Mouse (Mus musculus): ENCODE data around the gene Ncor2. TPM values are rescaled to one million over a fixed set of nuclear protein-coding genes. Genes with fewer than 3 reads are reported as not detected.

Gene Ncor2
- polyA plus RNA-seq, 1 experiment from 2014 or later = 11.1 TPM

GRCm38 (mm10) chr5:125136296-125136995 is 42.6 kb downstream of the Ncor2 start:
- DNase-seq (ENCODE audit: low spot score) (no peak), ATAC-seq (ENCODE audit: low FRiP score, low TSS enrichment) (no peak)
- Histone ChIP-seq H3K9ac (ENCODE audit: low read length) (no peak overlapping the region), H3K4me2 (replicated peaks; ENCODE audit: low read depth) (no peak overlapping the region), H3K9me3 (ENCODE audit: control insufficient read depth, low read length) (no peaks in the 10 kb centered on the region), H3K4me1 (replicated peaks; ENCODE audit: control insufficient read depth, insufficient read depth) (peaks cover 23% of the 10 kb centered on the region), H3K27me3 (ENCODE audit: control insufficient read depth, insufficient read depth, low read length) (no peaks in the 10 kb centered on the region), H3K36me3 (ENCODE audit: control insufficient read depth, insufficient read depth, low read length) (no peaks in the 10 kb centered on the region), H3K4me3 (ENCODE audit: low read depth, low read length) (no peak overlapping the region), H3K27ac (replicated peaks) (no peak overlapping the region)
- no peak for TF ChIP-seq CTCF (IDR thresholded peaks at IDR 0.05; ENCODE audit: low read depth)
- no peak for TF ChIP-seq EP300 (optimal IDR thresholded peaks at IDR 0.05)
- 43% methylated on average over 5 of the region's 5 CpGs for whole genome bisulfite sequencing

GRCm38 (mm10) chr5:125134795-125135468 is 44.1 kb downstream of the Ncor2 start:
- Histone ChIP-seq H3K4me3 (ENCODE audit: low read depth, low read length) (no peak overlapping the region), H3K4me1 (replicated peaks; ENCODE audit: control insufficient read depth, insufficient read depth) (peaks cover 17% of the 10 kb centered on the region), H3K9ac (ENCODE audit: low read length) (peak overlapping the region; percentile 23; the same call in 1 of the 2 replicates), H3K4me2 (replicated peaks; ENCODE audit: low read depth) (no peak overlapping the region; the same call in 1 of the 2 replicates), H3K36me3 (ENCODE audit: control insufficient read depth, insufficient read depth, low read length) (no peaks in the 10 kb centered on the region), H3K27ac (replicated peaks) (peak overlapping the region; percentile 80), H3K9me3 (ENCODE audit: control insufficient read depth, low read length) (no peaks in the 10 kb centered on the region), H3K27me3 (ENCODE audit: control insufficient read depth, insufficient read depth, low read length) (no peaks in the 10 kb centered on the region)
- 22% methylated on average over 11 of the region's 11 CpGs for WGBS
- DNase-seq (ENCODE audit: low spot score) (peak; percentile 86), ATAC-seq (ENCODE audit: low FRiP score, low TSS enrichment) (peak; percentile 90)
- TF ChIP-seq EP300 (optimal IDR thresholded peaks at IDR 0.05) (no peak), CTCF (IDR thresholded peaks at IDR 0.05; ENCODE audit: low read depth) (no peak; the same call in 1 of the 2 replicates)

GRCm38 (mm10) chr5:125134391-125134790 is 44.6 kb downstream of the Ncor2 start:
- TF ChIP-seq CTCF (IDR thresholded peaks at IDR 0.05; ENCODE audit: low read depth) = no peak
- TF ChIP-seq EP300 (optimal IDR thresholded peaks at IDR 0.05) = no peak
- Histone ChIP-seq H3K27me3 (ENCODE audit: control insufficient read depth, insufficient read depth, low read length) (no peaks in the 10 kb centered on the region), H3K4me1 (replicated peaks; ENCODE audit: control insufficient read depth, insufficient read depth) (peaks cover 14% of the 10 kb centered on the region), H3K9me3 (ENCODE audit: control insufficient read depth, low read length) (no peaks in the 10 kb centered on the region), H3K9ac (ENCODE audit: low read length) (peak overlapping the region; percentile 23; the same call in 1 of the 2 replicates), H3K36me3 (ENCODE audit: control insufficient read depth, insufficient read depth, low read length) (no peaks in the 10 kb centered on the region), H3K4me2 (replicated peaks; ENCODE audit: low read depth) (no peak overlapping the region; the same call in 1 of the 2 replicates), H3K4me3 (ENCODE audit: low read depth, low read length) (no peak overlapping the region), H3K27ac (replicated peaks) (peak overlapping the region; percentile 80)
- DNase-seq (ENCODE audit: low spot score) = peak; percentile 72
- 30% methylated on average over 6 of the region's 7 CpGs for WGBS
- peak; percentile 52 for ATAC-seq (ENCODE audit: low FRiP score, low TSS enrichment)

- ATAC-seq (ENCODE audit: low FRiP score, low TSS enrichment) = no peak
- H3K27me3 ChIP-seq (ENCODE audit: control insufficient read depth, insufficient read depth, low read length) = no peaks in the 10 kb centered on the region
- no peak for DNase-seq (ENCODE audit: low spot score)
- peaks cover 14% of the 10 kb centered on the region for H3K4me1 ChIP-seq (replicated peaks; ENCODE audit: control insufficient read depth, insufficient read depth)
- 55% methylated on average over 4 of the region's 4 CpGs for WGBS
- no peak overlapping the region for H3K9ac ChIP-seq (ENCODE audit: low read length)
- no peak overlapping the region for H3K4me3 ChIP-seq (ENCODE audit: low read depth, low read length)
- TF ChIP-seq EP300 (optimal IDR thresholded peaks at IDR 0.05) (no peak), CTCF (IDR thresholded peaks at IDR 0.05; ENCODE audit: low read depth) (no peak)
- H3K9me3 ChIP-seq (ENCODE audit: control insufficient read depth, low read length) = no peaks in the 10 kb centered on the region
- no peak overlapping the region; the same call in 1 of the 2 replicates for H3K27ac ChIP-seq (replicated peaks)
- H3K36me3 ChIP-seq (ENCODE audit: control insufficient read depth, insufficient read depth, low read length) = no peaks in the 10 kb centered on the region
- H3K4me2 ChIP-seq (replicated peaks; ENCODE audit: low read depth) = no peak overlapping the region
Observed at GRCm38 (mm10) chr5:125133651-125134050, 45.4 kb downstream of the Ncor2 start.

GRCm38 (mm10) chr5:125132566-125133260 is 46.3 kb downstream of the Ncor2 start:
- TF ChIP-seq EP300 (optimal IDR thresholded peaks at IDR 0.05) (no peak), CTCF (IDR thresholded peaks at IDR 0.05; ENCODE audit: low read depth) (no peak)
- Histone ChIP-seq H3K36me3 (ENCODE audit: control insufficient read depth, insufficient read depth, low read length) (no peaks in the 10 kb centered on the region), H3K9ac (ENCODE audit: low read length) (0 out of 2 replicates have a peak overlapping the region, but pooled peaks have one; percentile 27), H3K4me3 (ENCODE audit: low read depth, low read length) (no peak overlapping the region), H3K27ac (replicated peaks) (no peak overlapping the region), H3K4me2 (replicated peaks; ENCODE audit: low read depth) (no peak overlapping the region), H3K4me1 (replicated peaks; ENCODE audit: control insufficient read depth, insufficient read depth) (peaks cover 14% of the 10 kb centered on the region), H3K9me3 (ENCODE audit: control insufficient read depth, low read length) (no peaks in the 10 kb centered on the region), H3K27me3 (ENCODE audit: control insufficient read depth, insufficient read depth, low read length) (no peaks in the 10 kb centered on the region)
- no peak for DNase-seq (ENCODE audit: low spot score)
- 90% methylated on average over 13 of the region's 13 CpGs for WGBS
- ATAC-seq (ENCODE audit: low FRiP score, low TSS enrichment) = no peak
